Comparison of ENCODE assay signal across 8 mouse cellular contexts in the genomic region with DNA sequence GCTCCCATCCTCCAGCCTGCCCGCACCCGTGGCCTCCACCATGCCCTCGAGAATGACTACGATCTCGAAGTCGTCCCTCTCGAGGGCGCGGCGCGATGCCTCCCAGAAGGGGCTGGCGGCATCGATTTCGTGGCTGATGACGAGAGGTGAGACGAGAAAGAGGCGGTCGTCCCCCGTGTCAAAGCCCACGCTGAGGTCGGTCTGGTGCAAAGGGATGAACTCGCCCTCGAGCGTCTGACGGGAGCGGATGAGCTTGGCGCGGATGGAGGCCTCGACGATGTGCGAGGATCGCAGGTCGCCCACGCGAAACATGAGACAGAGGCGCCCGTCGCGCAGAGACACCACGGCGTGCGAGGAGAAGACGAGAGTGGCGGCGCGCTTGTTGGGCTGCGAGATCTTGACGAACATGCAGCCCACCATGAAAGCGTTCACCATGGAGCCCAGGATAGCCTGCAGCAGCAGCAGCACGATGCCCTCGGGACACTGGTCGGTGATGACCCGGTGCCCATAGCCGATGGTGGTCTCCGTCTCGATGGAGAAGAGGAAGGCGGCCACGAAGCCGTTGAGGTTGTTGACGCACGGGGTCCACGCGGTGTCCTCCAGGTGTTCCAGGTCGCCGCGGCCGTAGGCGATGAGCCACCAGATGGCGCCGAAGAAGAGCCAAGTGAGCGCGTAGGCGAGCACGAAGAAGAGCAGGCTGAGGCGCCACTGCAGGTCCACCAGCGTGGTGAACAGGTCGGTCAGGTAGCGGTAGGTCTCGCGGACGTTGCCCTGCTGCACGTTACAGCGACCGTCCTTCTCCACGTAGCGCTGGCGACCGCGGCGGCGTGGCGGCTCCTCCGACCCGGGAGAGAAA. TPM values are rescaled to one million over a fixed set of nuclear protein-coding genes. Genes with fewer than 3 reads are reported as not detected.
DNase-seq lines count a peak whose midpoint lies in the region; ATAC-seq lines count a peak whose summit lies in the region.

No protein-coding gene starts in this region.

- intact Hi-C loops in heart, postnatal 36 days (cut with DNase I) = loop anchor here (2.0 to 5.0 kb wide), 2 partner anchors 279 to 1071 kb away; no protein-coding TSS in a partner anchor

- ATAC-seq in CD4-positive, CD25-positive, alpha-beta regulatory T cell, adult 4 months = peak; percentile 83

- peak; percentile 75 to 89 for DNase-seq in adrenal gland, adult (ENCODE audit: inconsistent age in 2 of 2, low spot score in 1 of 2)
- peak; percentile 69 for DNase-seq in embryo, embryonic 9.5 days (ENCODE audit: extremely low spot score)
- DNase-seq in heart, postnatal 36 days = peak; percentile 65 to 72
- peak; percentile 83 to 87 for DNase-seq in kidney, postnatal 4 days
- DNase-seq in lung, postnatal 36 days = peak; percentile 85
- peak; percentile 81 to 83 for DNase-seq in right cerebral cortex, postnatal 10 days (ENCODE audit: low spot score in 2 of 2)
- DNase-seq in urinary bladder, postnatal 25 days (ENCODE audit: low spot score) = peak; percentile 66

RNA-seq across cellular contexts. Expression of a gene that starts 3.2 kb away (rescaled TPM):
- polyA plus RNA-seq in CD4-positive, CD25-positive, alpha-beta regulatory T cell, adult 4 months (2017; shearing (Covaris generic)) = not detected
- total RNA-seq in heart, postnatal 36 days (2021) = not detected

RNA-seq across cellular contexts. Expression of a gene that starts 15.1 kb away (rescaled TPM):
- polyA plus RNA-seq in CD4-positive, CD25-positive, alpha-beta regulatory T cell, adult 4 months (2017; shearing (Covaris generic)) = not detected
- under 1 TPM; 0.05 to 0.11 TPM for total RNA-seq in heart, postnatal 36 days (2021)

RNA-seq across cellular contexts. Expression of a gene that starts 28.0 kb away (rescaled TPM):
- under 1 TPM; 0.33 to 0.42 TPM for polyA plus RNA-seq in CD4-positive, CD25-positive, alpha-beta regulatory T cell, adult 4 months (2017; shearing (Covaris generic))
- total RNA-seq in heart, postnatal 36 days (2021) = 100 to 1,000 TPM; 604 to 624 TPM

RNA-seq across cellular contexts. Expression of a gene that starts 50.4 kb away (rescaled TPM):
- 1 to 10 TPM; 3.6 to 6.0 TPM for polyA plus RNA-seq in CD4-positive, CD25-positive, alpha-beta regulatory T cell, adult 4 months (2017; shearing (Covaris generic))
- total RNA-seq in heart, postnatal 36 days (2021) = 1 to 10 TPM; 4.4 to 4.8 TPM

Comparison
In these comparisons a context has a peak if more than half of its experiments do, and no peak if none do; other contexts are left out.
1. Peak in every context shown above with its lines: DNase-seq and ATAC-seq.